Mouse (Mus musculus) ES-CJ7 (cell line): ENCODE results near the gene Rxrb.
A peak's percentile ranks its signal among the peaks of the same experiment; 100 is the strongest.
"Not testable (repeated sequence)": the region's sequence is repeated elsewhere in the genome, so short reads cannot be mapped to it uniquely, and the experiment has no call there.

Experiments
- DNase-seq: peaks from one replicate; pipeline ENCODE4 v3.0.0; 2011; ENCODE audit warnings: low read depth, low spot score

The Rxrb gene

DNA sequence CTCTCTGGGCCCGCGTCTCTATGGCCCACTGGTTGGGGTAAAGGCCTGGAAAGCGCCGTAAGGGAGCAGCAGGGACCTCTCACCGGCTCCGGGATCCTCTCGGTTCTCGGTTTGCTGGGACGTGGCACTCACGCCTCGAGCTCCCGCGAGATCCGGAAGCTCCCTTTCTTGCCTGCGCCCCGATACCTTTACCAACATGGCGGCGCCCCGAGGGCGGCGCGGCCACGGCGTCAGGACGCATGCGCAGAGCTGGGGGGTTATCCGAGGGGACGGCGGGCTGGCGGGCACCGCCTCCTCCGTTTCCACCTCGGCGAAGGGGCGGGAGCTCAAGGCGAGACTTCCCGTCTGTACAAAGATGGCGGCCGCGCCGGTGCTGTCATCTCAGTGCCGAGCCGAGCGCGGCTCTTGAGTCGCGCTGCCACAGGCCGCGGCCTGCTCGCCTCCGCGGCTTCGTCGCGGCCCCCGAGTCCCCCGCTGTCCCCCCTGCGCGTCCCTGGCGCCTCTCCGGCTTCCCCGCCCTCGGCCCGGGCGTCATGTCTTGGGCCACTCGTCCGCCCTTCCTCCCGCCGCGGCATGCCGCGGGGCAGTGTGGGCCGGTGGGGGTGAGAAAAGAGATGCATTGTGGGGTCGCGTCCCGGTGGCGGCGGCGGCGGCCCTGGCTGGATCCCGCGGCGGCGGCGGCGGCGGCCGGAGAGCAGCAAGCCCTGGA is at the start of gene Rxrb, which contains the start of gene Slc39a7:
Gene Rxrb (plus strand): TSS at position 348 of the 709 bp plus-strand sequence.
Gene Slc39a7 (minus strand): TSS at position 218 of the 709 bp plus-strand sequence.
- DNase-seq = peak; percentile 98

DNA sequence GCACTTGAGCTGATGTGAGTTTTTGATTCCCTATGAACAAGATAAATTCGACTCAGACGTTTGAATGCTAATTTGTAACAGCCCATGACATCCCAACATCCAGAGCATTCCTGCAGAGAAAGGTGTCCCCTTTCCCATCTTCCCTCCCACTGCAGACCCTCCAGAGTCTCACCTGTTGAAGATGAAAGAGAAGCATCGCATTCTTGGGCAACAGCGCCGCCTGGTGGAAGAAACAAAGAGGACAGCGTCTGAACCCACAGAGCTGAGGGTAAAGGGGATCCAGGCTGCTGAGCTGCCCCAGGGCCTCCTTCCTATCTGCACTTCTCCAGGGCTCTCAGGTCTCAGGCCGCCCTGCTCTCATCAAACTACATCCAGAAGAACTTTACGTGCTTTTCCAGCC is 49.5 kb upstream of the Rxrb start:
- peak; percentile 72 for DNase-seq

DNA sequence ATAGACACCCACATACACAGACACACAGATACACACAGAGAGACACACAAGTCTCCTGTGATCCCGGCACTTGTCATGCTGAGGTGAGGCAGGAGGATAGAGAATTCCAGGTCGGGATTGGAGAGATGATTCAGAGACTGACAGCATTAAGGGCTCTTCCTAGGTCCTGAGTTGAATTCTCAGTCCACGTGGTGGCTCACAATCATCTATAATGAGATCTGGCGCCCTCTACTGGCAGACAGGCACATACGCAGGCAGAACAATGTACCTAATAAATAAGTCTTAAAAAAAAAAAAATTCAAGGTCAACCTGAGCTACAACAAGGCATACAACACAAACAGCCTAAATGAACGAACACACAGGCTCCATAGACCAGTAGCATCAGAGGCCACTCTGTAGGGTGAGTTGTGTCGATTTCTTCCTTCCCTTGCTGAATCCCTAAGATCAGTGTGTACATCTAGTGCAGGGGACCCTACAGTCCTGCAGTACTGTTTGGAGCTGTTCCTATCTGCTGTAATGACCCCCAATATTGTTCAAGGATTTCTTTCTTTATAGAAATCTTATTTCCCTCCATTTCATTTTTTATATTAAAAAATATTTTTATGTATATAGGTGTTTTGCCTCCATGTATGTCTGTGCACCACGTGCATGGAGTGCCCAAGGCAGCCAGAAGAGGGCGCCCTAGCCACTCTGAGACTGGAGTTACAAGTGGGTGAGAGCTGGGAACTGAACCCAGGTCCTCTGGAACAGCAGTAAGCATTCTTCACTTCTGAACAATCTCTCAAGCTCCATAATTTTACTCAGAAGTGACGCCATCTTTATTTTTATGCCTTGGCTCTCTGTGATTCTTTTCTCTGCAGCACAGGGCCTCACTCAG is 39.6 kb upstream of the Rxrb start:
- DNase-seq = peak; percentile 95

DNA sequence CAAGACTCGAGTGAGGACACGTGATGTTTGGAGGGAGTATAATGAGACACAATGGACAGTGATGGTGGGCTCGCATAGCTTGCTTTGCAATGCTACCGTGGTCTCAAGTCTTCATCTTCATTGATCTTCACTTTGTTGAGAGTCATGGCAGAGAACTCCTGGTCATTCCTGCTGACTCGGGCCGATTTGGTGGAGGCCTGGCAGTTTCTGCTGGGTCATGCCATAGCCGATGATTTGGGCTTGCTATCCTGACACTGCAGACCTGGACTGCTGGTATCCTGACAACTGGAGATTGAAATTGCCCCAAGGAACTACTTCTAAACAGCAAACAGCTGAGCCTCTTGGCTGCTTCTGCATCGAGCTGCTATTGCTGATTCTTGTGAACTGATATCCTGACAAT is 36.7 kb upstream of the Rxrb start:
- DNase-seq = no peak

DNA sequence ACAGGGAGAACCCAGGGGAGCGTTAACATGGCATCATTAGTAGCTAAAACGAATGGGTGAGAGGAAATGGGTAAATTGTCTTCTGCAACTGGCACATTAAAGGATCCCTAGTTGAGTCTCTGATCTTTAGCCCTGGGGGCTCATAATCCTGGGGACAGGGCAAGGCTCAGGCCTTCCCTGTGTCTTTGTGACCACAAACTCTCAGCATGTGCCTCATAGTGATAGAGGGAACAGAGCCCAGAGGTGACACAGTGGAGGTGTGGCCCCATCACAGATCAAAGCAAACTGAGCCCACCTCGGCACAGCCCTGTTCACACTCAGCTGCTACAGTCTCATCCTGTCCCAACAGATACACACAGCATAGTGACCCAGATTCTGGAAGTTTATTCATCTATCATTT is 36.0 kb upstream of the Rxrb start:
- peak; percentile 1 for DNase-seq

DNA sequence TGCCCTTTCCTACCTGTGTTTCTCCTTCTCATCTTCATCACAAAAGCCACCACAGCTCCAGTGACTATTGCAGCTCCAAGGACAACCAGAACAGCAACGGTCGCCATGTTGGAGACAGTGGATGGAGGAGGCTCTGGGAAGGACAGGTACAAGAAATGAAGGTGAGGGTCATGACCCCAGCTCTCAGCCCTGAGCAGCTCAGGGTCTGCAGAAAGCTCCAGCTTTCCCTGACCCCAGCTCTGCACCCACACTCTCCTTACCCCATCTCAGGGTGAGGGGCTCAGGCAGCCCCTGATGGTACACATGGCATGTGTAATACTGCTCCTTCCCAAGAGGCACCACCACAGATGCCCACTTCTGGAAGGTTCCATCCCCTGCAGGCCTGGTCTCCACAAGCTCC is 34.6 kb upstream of the Rxrb start:
- DNase-seq = peak; percentile 1

DNA sequence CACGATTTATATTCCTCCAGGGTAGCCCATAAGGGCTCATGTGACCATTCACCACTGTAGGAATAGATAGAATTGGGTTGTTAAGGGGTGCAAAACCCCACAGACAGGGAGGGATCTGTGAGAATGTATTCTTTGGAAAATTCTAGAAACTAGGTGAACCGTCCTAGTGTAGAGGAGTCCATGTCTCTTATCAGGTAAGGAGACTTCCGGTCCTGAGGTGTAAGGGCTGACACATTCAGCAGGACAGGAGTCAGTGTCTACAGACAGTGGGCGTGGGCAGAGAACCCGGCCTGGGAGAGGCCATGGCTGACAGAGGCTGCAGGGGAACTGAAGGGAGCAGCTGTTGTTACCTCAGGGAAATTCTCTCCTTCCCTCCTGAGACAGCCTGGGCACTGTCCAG is 32.9 kb upstream of the Rxrb start:
- DNase-seq = peak; percentile 12

DNA sequence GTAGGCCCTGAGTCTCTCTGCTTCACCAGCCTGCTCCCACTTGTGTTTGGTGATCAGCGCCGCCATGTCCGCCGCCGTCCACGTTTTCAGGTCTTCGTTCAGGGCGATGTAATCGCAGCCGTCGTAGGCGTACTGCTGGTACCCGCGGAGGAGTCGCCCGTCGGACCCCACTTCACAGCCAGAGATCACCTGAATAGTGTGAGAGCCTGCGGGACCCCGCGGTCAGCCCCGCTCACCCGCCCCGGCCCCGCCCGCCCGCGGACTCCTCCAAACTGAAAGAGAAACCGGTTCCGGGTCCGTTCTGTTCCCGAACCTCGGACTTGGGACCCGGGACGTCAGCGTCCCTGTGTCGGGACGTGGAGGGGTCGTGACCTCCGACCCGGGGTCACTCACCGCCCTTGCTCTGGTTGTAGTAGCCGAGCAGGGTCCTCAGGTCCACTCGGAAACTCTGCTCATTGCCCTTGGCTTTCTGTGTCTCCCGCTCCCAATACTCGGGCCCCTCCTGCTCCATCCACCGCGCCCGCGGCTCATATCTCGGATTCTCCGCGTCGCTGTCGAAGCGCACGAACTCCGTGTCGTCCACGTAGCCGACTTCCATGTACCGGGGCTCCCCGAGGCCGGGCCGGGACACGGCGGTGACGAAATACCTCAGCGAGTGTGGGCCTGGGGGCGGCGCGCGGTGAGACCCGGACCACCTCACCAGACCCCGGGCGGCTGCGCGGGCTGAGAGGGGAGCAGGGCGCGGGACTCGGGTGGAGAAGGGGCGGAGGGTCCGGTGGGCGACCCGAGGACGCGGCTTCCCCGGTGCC is 32.1 kb upstream of the Rxrb start:
- peak; percentile 18 for DNase-seq

DNA sequence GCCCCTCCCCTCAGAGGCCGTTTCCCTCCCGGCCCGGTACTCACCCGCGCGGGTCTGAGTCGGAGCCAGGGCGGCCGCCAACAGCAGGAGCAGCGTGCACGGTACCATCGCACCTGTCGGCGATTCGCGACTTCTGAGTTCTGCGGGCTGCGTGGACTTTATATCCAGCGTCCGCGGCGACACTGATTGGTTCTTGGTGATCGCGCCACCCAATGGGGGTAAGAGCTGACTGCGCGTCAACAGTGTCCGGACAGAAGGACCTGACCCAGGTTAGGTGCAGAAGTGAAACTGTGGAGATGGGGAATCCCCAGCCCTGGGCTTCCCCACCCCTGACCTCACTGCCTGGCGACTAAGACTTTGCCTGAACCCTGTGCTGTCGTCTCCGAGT is 31.5 kb upstream of the Rxrb start, which contains the start of gene H2-K1:
Gene H2-K1 (minus strand): TSS at position 198 of the 388 bp plus-strand sequence.
- peak; percentile 86 for DNase-seq

DNA sequence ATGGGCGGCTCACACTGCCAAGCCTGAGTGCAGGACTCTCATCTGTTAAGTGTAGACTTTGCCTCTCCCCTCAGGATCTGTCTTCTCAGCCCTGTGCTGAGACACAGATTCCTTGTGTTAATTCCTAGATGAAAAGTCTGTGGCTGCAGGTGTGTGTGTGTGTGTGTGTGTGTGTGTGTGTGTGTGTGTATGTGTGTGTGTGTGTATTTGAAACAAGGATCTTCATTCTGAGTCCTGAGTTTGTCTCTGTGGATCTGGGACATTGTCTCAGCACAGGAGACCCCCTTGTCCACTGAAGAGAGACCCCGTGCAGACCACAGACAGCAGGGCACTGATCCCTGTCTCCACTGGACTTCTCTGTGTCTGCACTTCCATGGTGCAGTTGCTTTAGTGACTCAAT is 30.8 kb upstream of the Rxrb start:
- not testable (repeated sequence) for DNase-seq

DNA sequence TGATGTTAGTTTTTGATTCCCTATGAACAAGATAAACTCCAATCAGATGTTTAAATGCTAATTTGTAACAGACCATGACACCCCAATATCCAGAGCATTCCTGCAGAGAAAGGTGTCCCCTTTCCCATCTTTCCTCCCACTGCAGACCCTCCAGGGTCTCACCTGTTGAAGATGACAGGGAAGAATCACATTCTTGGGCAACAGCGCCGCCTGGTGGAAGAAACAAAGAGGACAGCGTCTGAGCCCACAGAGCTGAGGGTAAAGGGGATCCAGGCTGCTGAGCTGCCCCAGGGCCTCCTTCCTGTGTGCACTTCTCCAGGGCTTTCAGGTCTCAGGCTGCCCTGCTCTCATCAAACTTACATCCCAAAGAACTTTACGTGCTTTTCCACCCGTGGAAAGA is 28.2 kb upstream of the Rxrb start:
- DNase-seq = peak; percentile 74

DNA sequence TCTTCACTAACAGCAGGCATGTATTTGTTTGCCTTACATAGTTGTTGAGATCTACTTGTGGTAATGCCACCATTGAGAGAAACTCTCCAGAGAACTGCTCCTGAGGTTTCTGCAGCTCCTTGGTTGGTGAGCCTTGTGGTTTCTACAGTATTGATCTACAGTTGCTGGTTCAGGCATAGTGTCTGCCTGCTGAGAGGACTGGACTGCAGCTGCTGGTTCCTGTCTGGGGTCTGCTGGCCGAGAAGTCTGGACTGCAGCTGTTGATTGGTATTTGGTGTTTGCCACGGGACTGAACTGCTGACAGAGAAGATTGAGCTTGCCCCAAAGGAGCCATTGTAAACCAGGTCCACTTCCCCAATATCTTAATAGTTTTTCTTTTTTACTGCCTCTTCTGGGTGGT is 25.0 kb upstream of the Rxrb start:
- no peak for DNase-seq

DNA sequence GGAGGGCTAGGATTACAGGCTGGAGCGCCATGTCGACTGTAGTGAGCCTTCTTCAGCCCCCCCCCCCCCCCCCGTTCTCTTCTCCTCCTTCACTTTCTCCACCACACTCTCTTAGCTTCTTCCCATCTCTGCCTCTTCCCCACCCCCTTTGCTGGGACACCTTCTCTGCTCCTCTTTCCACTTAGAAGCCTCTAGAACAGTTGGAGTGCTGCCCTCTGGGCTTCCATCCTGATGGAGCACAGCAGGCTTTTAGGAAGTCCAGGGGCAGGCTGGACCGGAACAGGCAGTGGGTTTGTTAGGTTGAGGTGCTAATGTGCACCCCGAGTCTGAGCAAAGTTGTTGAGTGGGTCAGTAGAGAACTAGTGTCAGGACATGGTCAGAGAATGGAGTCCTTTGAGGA is 21.5 kb upstream of the Rxrb start:
- no peak for DNase-seq

DNA sequence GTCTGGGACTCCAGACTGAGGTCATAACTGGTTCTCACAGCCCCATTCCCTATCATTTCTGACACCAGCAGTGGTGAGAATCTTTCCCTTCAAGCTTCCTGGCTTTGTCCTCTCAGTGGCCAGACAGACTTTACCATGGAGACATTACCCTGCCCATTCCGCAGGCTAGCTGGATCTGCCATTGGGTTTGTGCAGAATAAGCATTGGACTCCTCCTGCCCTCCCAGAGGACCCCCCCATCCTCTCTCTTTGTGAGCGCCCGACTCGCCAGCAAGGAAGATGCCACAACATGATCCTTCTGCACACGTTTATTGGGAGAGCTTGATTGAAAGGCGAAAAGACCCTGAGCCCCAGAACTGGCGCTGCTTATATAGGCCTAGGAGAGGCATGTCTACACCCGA is 18.2 kb upstream of the Rxrb start:
- DNase-seq = peak; percentile 2

DNA sequence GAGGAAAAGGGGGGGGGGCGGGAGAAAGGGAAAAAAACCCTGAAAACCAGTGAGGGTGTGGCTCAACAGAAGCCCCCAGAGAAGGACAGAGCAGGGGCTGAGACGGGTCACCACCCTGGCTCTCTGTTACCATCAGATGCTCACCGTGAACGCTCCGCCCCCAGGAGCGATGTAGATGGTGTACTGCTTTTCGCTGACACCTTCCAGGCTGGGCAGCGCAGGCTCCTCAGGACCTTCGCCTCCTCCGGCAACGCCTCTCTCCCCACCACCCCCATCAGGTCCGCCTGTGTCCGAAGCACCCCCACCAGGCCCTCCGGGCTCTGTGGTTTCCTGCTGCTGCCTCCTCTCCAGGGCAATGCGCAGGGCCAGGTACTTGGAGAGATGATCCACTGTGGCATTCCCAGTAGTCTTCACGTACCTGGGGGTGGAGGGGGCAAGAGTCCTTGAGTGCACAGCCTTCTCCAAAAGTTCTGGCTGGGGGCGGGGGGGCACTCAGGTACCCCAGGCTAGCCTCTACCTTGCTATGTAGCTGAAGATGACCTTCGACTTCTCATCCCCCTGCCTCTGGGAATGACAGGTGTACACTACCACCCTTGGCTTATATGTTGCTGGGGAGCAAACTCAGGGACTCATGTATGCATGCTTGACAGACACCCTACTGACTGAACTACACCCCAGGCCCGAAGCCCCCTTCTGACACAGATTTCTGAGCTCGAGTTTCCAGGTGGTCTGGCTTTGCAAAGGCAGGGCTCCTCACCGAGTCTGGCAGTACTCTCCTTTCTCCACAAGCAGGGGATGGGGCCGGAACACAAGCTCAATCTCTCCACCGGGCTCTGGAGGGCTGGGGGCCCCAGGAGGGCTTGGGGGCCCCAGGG is 9.8 kb upstream of the Rxrb start:
- no peak for DNase-seq

DNA sequence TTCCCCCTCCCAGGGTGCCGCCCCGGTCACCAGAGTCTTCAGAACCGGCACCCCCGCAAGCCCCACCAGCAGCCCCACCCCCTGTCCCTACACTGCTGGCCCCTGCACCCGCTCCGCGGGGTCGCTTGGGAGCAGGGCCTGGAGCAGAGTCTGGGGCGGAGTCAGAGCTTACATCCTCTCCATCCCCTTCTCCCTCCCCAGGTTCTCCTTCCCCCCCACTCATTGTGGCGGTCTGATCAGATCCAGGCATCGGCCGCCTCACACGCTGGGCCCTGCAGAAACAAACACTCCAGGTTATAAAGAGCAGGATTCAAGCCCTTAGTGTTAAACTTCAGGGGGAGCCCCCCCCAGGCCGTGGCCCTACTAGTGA is 9.2 kb upstream of the Rxrb start:
- DNase-seq = no peak

DNA sequence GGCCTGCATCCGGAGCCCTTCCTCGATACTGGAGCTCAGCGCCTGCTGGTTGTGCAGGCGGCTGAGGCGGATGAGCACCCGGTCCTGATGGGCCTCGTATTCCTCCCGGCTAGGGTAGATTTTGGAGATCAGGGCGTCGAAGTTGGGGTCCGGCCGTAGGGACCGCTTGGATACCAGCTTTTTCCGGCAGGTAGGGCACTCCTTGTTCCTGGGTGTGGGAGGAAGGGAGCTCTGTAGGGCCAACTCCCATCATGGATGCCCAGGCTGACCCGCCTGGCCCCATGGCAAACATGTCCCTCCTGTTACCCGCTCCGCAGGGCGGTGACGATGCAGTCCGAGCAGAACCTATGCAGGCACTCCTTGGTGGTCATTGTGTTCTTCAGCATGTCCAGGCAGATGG is 8.6 kb upstream of the Rxrb start:
- no peak for DNase-seq

DNA sequence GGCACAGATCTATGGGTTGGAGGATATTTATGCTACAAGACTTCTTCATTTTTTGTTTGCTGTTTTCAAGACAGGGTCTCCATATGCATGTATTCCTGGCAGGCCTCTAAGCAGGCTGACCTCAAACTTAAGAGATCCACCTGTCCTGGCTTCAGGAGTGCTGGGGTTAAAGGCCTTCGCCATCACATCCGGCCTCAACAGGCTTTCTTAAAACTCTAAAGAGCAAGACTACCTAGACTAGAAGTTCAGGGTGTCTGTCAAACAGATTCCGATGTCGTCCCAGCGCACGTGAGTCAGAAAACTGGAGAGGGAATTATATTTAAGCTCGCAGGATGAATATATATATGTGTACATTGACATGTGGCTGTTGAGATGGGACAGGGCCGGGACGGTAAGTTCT is 7.9 kb upstream of the Rxrb start:
- DNase-seq = no peak

DNA sequence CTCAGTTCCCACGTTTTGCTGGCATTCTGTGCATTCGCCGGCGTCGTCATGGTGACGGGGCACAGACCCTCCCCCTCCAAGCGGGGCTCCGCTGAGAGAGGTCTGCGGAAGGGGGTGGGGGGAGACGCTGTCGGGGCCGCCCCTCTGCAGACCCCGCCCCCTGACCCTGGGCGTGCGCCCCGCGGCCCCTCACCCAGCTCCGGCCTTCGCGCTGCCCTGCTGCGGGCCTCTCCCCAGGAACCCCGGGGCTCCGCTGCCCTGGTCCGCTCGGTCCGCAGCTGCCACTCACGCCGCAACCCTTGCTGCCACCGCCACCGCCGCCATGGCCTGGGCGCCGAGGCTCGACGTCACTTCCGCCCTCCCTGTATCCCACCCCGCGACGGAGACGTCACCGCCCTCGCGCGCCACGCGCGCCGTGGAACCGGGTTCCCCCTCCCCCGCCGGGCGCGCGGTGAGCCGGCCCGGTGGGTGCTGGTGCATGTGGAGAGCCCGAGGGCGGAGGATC is 7.2 kb upstream of the Rxrb start, which contains the start of gene Ring1:
Gene Ring1 (minus strand): TSS at position 364 of the 505 bp plus-strand sequence.
- DNase-seq = peak; percentile 90

DNA sequence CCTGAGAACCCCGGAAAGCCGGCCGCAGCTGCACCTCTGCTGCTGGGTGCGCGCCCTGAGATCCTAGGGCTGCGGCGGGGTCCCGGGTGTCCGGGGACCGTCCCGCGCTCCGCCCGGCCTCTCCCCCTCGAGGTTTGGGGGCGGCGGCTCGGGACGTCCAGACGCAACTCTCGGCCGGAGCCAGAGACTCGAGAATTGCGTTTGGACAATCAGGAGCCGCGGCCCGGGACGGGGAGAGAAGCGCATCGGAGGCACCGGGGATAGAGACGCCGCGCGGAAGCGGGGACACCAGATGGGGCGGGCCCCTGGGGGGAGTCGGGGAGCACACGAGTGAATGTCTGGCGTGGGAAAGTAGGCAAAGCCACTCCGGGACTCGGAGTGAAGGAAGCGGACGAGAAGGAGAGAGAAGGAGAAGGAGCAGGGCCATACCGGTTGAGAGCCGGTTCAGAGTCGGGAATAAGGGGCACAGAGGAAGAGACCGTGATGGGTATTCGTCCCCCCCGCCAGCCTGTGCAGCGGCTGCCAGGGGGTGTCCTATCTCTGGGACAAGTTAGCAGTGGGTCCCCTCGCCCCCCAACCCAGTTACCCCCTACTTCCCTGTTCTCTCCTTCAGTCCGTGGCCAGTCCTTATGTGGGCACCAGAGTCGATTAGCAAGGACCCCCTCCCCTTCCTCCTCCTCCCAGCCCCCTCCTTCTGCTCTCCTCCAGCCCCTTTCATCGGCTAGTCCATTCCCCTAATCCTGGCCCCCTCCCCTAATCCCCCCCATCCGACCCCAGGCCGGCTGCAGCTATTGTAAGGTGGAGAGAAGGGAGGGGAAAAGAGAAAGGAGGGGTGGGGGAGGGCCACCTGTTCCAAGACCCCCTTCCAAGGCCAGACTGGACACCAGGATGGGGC is 6.5 kb upstream of the Rxrb start:
- no peak for DNase-seq
